Mouse (Mus musculus): ENCODE measurements around the gene Cux2. TPM values are rescaled to one million over a fixed set of nuclear protein-coding genes. Genes with fewer than 3 reads are reported as not detected.

The Cux2 gene
- polyA plus RNA-seq, 1 experiment from 2014 or later, result 1.6 TPM

GRCm38 (mm10) chr5:121962359-121962758, 87.5 kb downstream of the Cux2 start:
- ATAC-seq, result no peak
- in situ Hi-C loops (cut with MboI; ENCODE audit: low pct_unique_long_range_greater_than_20kb), result no loop called here
- DNase-seq (ENCODE audit: low read depth, low spot score), result no peak
- ChIA-PET POLR2A (no interaction called here), CTCF (no interaction called here)
- no peak for TF ChIP-seq CTCF (IDR thresholded peaks at IDR 0.05)
- H3K27me3 ChIP-seq, result no peaks in the 10 kb centered on the region

- in situ Hi-C loops (cut with MboI; ENCODE audit: low pct_unique_long_range_greater_than_20kb), result no loop called here
- POLR2A ChIA-PET, result no interaction called here
- DNase-seq (ENCODE audit: low read depth, low spot score) (no peak), ATAC-seq (no peak)
- CTCF ChIA-PET, result no interaction called here
- no peaks in the 10 kb centered on the region for H3K27me3 ChIP-seq
- TF ChIP-seq CTCF (IDR thresholded peaks at IDR 0.05), result no peak
Measured at GRCm38 (mm10) chr5:121961256-121961655, 88.6 kb downstream of the Cux2 start.

- no peaks in the 10 kb centered on the region for H3K27me3 ChIP-seq
- DNase-seq (ENCODE audit: low read depth, low spot score) (no peak), ATAC-seq (no peak)
- TF ChIP-seq CTCF (IDR thresholded peaks at IDR 0.05), result no peak
- ChIA-PET CTCF (no interaction called here), POLR2A (interaction anchor here (0.6 kb wide), 1 partner anchor 263 kb away, joined by 3 read pairs; no protein-coding TSS in a partner anchor)
- in situ Hi-C loops (cut with MboI; ENCODE audit: low pct_unique_long_range_greater_than_20kb), result no loop called here
Measured at GRCm38 (mm10) chr5:121959688-121960087, 90.2 kb downstream of the Cux2 start.

GRCm38 (mm10) chr5:121958551-121958950, 91.4 kb downstream of the Cux2 start:
- CTCF ChIA-PET, result no interaction called here
- in situ Hi-C loops (cut with MboI; ENCODE audit: low pct_unique_long_range_greater_than_20kb), result no loop called here
- no peak for DNase-seq (ENCODE audit: low read depth, low spot score)
- no peak for ATAC-seq
- H3K27me3 ChIP-seq, result no peaks in the 10 kb centered on the region
- POLR2A ChIA-PET, result no interaction called here
- no peak for TF ChIP-seq CTCF (IDR thresholded peaks at IDR 0.05)

GRCm38 (mm10) chr5:121955806-121956205, 94.1 kb downstream of the Cux2 start:
- H3K27me3 ChIP-seq, result no peaks in the 10 kb centered on the region
- ATAC-seq, result no peak
- TF ChIP-seq CTCF (IDR thresholded peaks at IDR 0.05), result no peak
- ChIA-PET POLR2A (no interaction called here), CTCF (no interaction called here)
- in situ Hi-C loops (cut with MboI; ENCODE audit: low pct_unique_long_range_greater_than_20kb), result no loop called here
- DNase-seq (ENCODE audit: low read depth, low spot score), result no peak

GRCm38 (mm10) chr5:121950175-121950574, 99.7 kb downstream of the Cux2 start:
- in situ Hi-C loops (cut with MboI; ENCODE audit: low pct_unique_long_range_greater_than_20kb), result no loop called here
- ChIA-PET CTCF (no interaction called here), POLR2A (interaction anchor here (1.1 kb wide), 1 partner anchor 56 kb away, joined by 3 read pairs; no protein-coding TSS in a partner anchor)
- H3K27me3 ChIP-seq, result no peaks in the 10 kb centered on the region
- no peak for DNase-seq (ENCODE audit: low read depth, low spot score)
- TF ChIP-seq CTCF (IDR thresholded peaks at IDR 0.05), result no peak
- ATAC-seq, result no peak

- no peak for ATAC-seq
- no peaks in the 10 kb centered on the region for H3K27me3 ChIP-seq
- ChIA-PET CTCF (no interaction called here), POLR2A (no interaction called here)
- in situ Hi-C loops (cut with MboI; ENCODE audit: low pct_unique_long_range_greater_than_20kb), result loop anchor here (5.0 kb wide), 1 partner anchor 138 kb away; no protein-coding TSS in a partner anchor
- no peak for TF ChIP-seq CTCF (IDR thresholded peaks at IDR 0.05)
- no peak for DNase-seq (ENCODE audit: low read depth, low spot score)
Measured at GRCm38 (mm10) chr5:121949050-121949443, 100.9 kb downstream of the Cux2 start.

- ATAC-seq, result no peak
- ChIA-PET CTCF (no interaction called here), POLR2A (no interaction called here)
- in situ Hi-C loops (cut with MboI; ENCODE audit: low pct_unique_long_range_greater_than_20kb), result loop anchor here (5.0 kb wide), 1 partner anchor 139 kb away; no protein-coding TSS in a partner anchor
- H3K27me3 ChIP-seq, result no peaks in the 10 kb centered on the region
- TF ChIP-seq CTCF (IDR thresholded peaks at IDR 0.05), result no peak
- DNase-seq (ENCODE audit: low read depth, low spot score), result no peak
Measured at GRCm38 (mm10) chr5:121948302-121949049, 101.4 kb downstream of the Cux2 start.

- H3K27me3 ChIP-seq, result no peaks in the 10 kb centered on the region
- in situ Hi-C loops (cut with MboI; ENCODE audit: low pct_unique_long_range_greater_than_20kb), result loop anchor here (5.0 kb wide), 1 partner anchor 141 kb away; no protein-coding TSS in a partner anchor
- no peak for ATAC-seq
- DNase-seq (ENCODE audit: low read depth, low spot score), result no peak
- ChIA-PET CTCF (no interaction called here), POLR2A (interaction anchor here (0.6 to 0.9 kb wide), 2 partner anchors 95 to 673 kb away, joined by 4 to 5 read pairs; no protein-coding TSS in a partner anchor)
- no peak for TF ChIP-seq CTCF (IDR thresholded peaks at IDR 0.05)
Measured at GRCm38 (mm10) chr5:121946657-121947245, 103.2 kb downstream of the Cux2 start.

- ATAC-seq (no peak), DNase-seq (ENCODE audit: low read depth, low spot score) (no peak)
- POLR2A ChIA-PET, result no interaction called here
- H3K27me3 ChIP-seq, result no peaks in the 10 kb centered on the region
- CTCF ChIA-PET, result no interaction called here
- TF ChIP-seq CTCF (IDR thresholded peaks at IDR 0.05), result no peak
- in situ Hi-C loops (cut with MboI; ENCODE audit: low pct_unique_long_range_greater_than_20kb), result loop anchor here (5.0 kb wide), 1 partner anchor 141 kb away; no protein-coding TSS in a partner anchor
Measured at GRCm38 (mm10) chr5:121945819-121946218, 104.1 kb downstream of the Cux2 start.
